Mouse (Mus musculus): ENCODE data around the gene Pdc. TPM values are rescaled to one million over a fixed set of nuclear protein-coding genes. Genes with fewer than 3 reads are reported as not detected.
"Not testable (repeated sequence)": the region's sequence is repeated elsewhere in the genome, so short reads cannot be mapped to it uniquely, and the experiment has no call there.

Pdc gene
- not detected in 2 replicates for polyA plus RNA-seq (2014; fragmentation: Nextera tagmentation; extraction: Ambion mirVana)

GRCm38 (mm10) chr1:150319205-150319604 lies at the start of gene Pdc:
Gene Pdc (plus strand): TSS chr1:150319417.
- no peaks in the 10 kb centered on the region for H3K36me3 ChIP-seq (ENCODE audit: control insufficient read depth, insufficient read depth, low read length)
- H3K4me3 ChIP-seq (ENCODE audit: low read depth, low read length): no peak within 1 kb of the TSS
- no peaks in the 10 kb centered on the region for H3K4me1 ChIP-seq (ENCODE audit: control insufficient read depth, insufficient read depth, low read length)
- WGBS: 89% methylated on average over 1 of the region's 1 CpGs
- no peak for ATAC-seq (ENCODE audit: insufficient number of reproducible peaks, insufficient read depth, low FRiP score, low read depth)
- H3K9me3 ChIP-seq (ENCODE audit: control insufficient read depth, low read depth, low read length): no peaks in the 10 kb centered on the region
- no peaks in the 10 kb centered on the region for H3K27me3 ChIP-seq (ENCODE audit: control insufficient read depth, insufficient read depth, low read length)
- H3K27ac ChIP-seq (ENCODE audit: low read length): no peak within 1 kb of the TSS
- no peak within 1 kb of the TSS for H3K4me2 ChIP-seq (replicated peaks; ENCODE audit: low read depth, low read length)
- no peak within 1 kb of the TSS for H3K9ac ChIP-seq (replicated peaks; ENCODE audit: low read depth, low read length)

GRCm38 (mm10) chr1:150294051-150294450 lies 25.2 kb upstream of the Pdc start:
- not testable (repeated sequence) for H3K27ac ChIP-seq (ENCODE audit: low read length); H3K27me3 ChIP-seq (ENCODE audit: control insufficient read depth, insufficient read depth, low read length); H3K9me3 ChIP-seq (ENCODE audit: control insufficient read depth, low read depth, low read length); H3K4me1 ChIP-seq (ENCODE audit: control insufficient read depth, insufficient read depth, low read length); H3K4me2 ChIP-seq (replicated peaks; ENCODE audit: low read depth, low read length); H3K9ac ChIP-seq (replicated peaks; ENCODE audit: low read depth, low read length); H3K36me3 ChIP-seq (ENCODE audit: control insufficient read depth, insufficient read depth, low read length); H3K4me3 ChIP-seq (ENCODE audit: low read depth, low read length); ATAC-seq (ENCODE audit: insufficient number of reproducible peaks, insufficient read depth, low FRiP score, low read depth)
- WGBS: 95% methylated on average over 3 of the region's 3 CpGs

GRCm38 (mm10) chr1:150307599-150307998 lies 11.6 kb upstream of the Pdc start:
- H3K9ac ChIP-seq (replicated peaks; ENCODE audit: low read depth, low read length): no peak overlapping the region
- 52% methylated on average over 1 of the region's 1 CpGs for WGBS
- ATAC-seq (ENCODE audit: insufficient number of reproducible peaks, insufficient read depth, low FRiP score, low read depth): peak; percentile 37; the same call in 1 of the 2 replicates

DNA sequence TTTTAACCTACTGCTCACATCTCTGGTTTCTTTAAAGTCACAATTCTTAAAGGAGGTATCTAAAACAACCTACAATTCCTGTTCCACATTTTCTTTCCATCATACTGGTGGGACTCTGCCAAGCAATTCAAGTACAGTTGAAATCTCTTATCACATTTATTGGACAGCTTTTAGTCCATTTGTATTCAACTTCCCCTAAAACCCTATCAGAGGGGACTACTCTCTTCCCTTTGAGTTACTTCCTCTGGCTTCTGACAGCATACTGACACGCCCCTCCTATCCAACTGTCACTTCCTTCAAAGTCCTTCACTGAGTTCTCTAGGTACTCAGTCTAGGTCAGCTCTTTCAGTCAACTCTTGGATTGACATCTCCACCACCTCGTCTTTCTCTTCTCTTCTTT lies 15.9 kb downstream of the Pdc start:
- Histone ChIP-seq H3K27me3 (ENCODE audit: control insufficient read depth, insufficient read depth, low read length) (no peaks in the 10 kb centered on the region), H3K4me2 (replicated peaks; ENCODE audit: low read depth, low read length) (no peak overlapping the region), H3K4me1 (ENCODE audit: control insufficient read depth, insufficient read depth, low read length) (no peaks in the 10 kb centered on the region), H3K36me3 (ENCODE audit: control insufficient read depth, insufficient read depth, low read length) (no peaks in the 10 kb centered on the region), H3K9me3 (ENCODE audit: control insufficient read depth, low read depth, low read length) (no peaks in the 10 kb centered on the region), H3K4me3 (ENCODE audit: low read depth, low read length) (no peak overlapping the region), H3K27ac (ENCODE audit: low read length) (no peak overlapping the region), H3K9ac (replicated peaks; ENCODE audit: low read depth, low read length) (no peak overlapping the region)
- ATAC-seq (ENCODE audit: insufficient number of reproducible peaks, insufficient read depth, low FRiP score, low read depth): no peak
- 78% methylated on average over 2 of the region's 2 CpGs for WGBS

More at GRCm38 (mm10) chr1:150307599-150307998, 11.6 kb upstream of the Pdc start:
- H3K36me3 ChIP-seq (ENCODE audit: control insufficient read depth, insufficient read depth, low read length): no peaks in the 10 kb centered on the region
- H3K4me1 ChIP-seq (ENCODE audit: control insufficient read depth, insufficient read depth, low read length): no peaks in the 10 kb centered on the region
- H3K4me2 ChIP-seq (replicated peaks; ENCODE audit: low read depth, low read length): no peak overlapping the region
- no peak overlapping the region for H3K27ac ChIP-seq (ENCODE audit: low read length)
- H3K4me3 ChIP-seq (ENCODE audit: low read depth, low read length): no peak overlapping the region
- H3K9me3 ChIP-seq (ENCODE audit: control insufficient read depth, low read depth, low read length): no peaks in the 10 kb centered on the region
- H3K27me3 ChIP-seq (ENCODE audit: control insufficient read depth, insufficient read depth, low read length): no peaks in the 10 kb centered on the region

GRCm38 (mm10) chr1:150360864-150361263 lies 41.6 kb downstream of the Pdc start:
- Histone ChIP-seq H3K9me3 (ENCODE audit: control insufficient read depth, low read depth, low read length) (no peaks in the 10 kb centered on the region), H3K36me3 (ENCODE audit: control insufficient read depth, insufficient read depth, low read length) (peaks cover 13% of the 10 kb centered on the region; the same call in 1 of the 2 replicates), H3K9ac (replicated peaks; ENCODE audit: low read depth, low read length) (no peak overlapping the region), H3K27ac (ENCODE audit: low read length) (no peak overlapping the region), H3K4me3 (ENCODE audit: low read depth, low read length) (no peak overlapping the region), H3K4me1 (ENCODE audit: control insufficient read depth, insufficient read depth, low read length) (no peaks in the 10 kb centered on the region), H3K4me2 (replicated peaks; ENCODE audit: low read depth, low read length) (no peak overlapping the region), H3K27me3 (ENCODE audit: control insufficient read depth, insufficient read depth, low read length) (no peaks in the 10 kb centered on the region)
- ATAC-seq (ENCODE audit: insufficient number of reproducible peaks, insufficient read depth, low FRiP score, low read depth): no peak
- 82% methylated on average over 1 of the region's 1 CpGs for WGBS

DNA sequence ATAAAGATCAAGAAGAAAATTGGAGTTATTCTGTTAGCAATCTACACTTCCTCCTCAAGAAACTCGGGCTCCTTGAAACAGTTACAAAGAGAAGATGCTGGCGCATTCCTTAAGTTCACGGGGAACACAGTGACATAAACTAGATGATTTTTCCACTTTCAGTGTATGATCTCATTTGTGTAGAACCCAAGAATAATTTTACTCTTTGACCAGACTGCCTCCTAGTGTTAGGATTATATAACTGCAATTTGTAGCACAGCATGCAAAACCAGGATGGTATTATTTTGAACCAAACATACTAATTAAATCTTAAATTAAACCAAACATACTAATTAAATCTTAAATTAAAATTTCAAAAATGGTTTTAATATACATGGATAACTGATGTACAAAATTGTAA lies 53.7 kb downstream of the Pdc start:
- H3K9ac ChIP-seq (replicated peaks; ENCODE audit: low read depth, low read length): no peak overlapping the region
- H3K27me3 ChIP-seq (ENCODE audit: control insufficient read depth, insufficient read depth, low read length): no peaks in the 10 kb centered on the region
- no peak overlapping the region for H3K27ac ChIP-seq (ENCODE audit: low read length)
- no peak overlapping the region for H3K4me3 ChIP-seq (ENCODE audit: low read depth, low read length)
- ATAC-seq (ENCODE audit: insufficient number of reproducible peaks, insufficient read depth, low FRiP score, low read depth): no peak
- H3K4me2 ChIP-seq (replicated peaks; ENCODE audit: low read depth, low read length): no peak overlapping the region
- 0 out of 2 replicates have a peak, but pooled peaks cover 3% of the 10 kb centered on the region for H3K36me3 ChIP-seq (ENCODE audit: control insufficient read depth, insufficient read depth, low read length)
- no peaks in the 10 kb centered on the region for H3K4me1 ChIP-seq (ENCODE audit: control insufficient read depth, insufficient read depth, low read length)
- WGBS: 82% methylated on average over 3 of the region's 3 CpGs
- H3K9me3 ChIP-seq (ENCODE audit: control insufficient read depth, low read depth, low read length): no peaks in the 10 kb centered on the region

DNA sequence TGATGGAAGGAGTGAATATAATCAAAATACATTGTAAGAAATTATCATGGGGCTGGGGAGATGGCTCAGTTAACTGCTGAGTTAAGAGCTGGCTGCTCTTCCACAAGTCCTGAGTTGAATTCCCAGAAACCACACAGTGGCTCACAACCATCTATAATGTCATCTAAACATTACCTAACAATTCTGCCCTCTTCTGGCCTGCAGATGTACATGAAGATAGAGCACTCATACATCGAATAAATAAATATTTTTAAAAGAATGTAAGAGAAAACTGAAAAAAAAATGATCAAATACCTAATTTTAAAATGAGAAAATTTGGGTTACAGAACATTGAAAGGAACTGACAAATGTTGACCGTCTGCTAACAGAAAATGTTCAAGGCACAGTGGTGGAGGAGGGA lies 55.0 kb downstream of the Pdc start:
- no peak overlapping the region for H3K9ac ChIP-seq (replicated peaks; ENCODE audit: low read depth, low read length)
- H3K27me3 ChIP-seq (ENCODE audit: control insufficient read depth, insufficient read depth, low read length): no peaks in the 10 kb centered on the region
- 0 out of 2 replicates have a peak, but pooled peaks cover 3% of the 10 kb centered on the region for H3K36me3 ChIP-seq (ENCODE audit: control insufficient read depth, insufficient read depth, low read length)
- 88% methylated on average over 2 of the region's 2 CpGs for WGBS
- H3K9me3 ChIP-seq (ENCODE audit: control insufficient read depth, low read depth, low read length): no peaks in the 10 kb centered on the region
- no peak overlapping the region for H3K4me3 ChIP-seq (ENCODE audit: low read depth, low read length)
- no peak overlapping the region for H3K4me2 ChIP-seq (replicated peaks; ENCODE audit: low read depth, low read length)
- H3K4me1 ChIP-seq (ENCODE audit: control insufficient read depth, insufficient read depth, low read length): no peaks in the 10 kb centered on the region
- no peak overlapping the region for H3K27ac ChIP-seq (ENCODE audit: low read length)
- no peak for ATAC-seq (ENCODE audit: insufficient number of reproducible peaks, insufficient read depth, low FRiP score, low read depth)

Other genes with a start within 250 kb of the Pdc start
- 0.27 and 0.50 TPM in 2 replicates for gene Ptgs2, start 219.4 kb upstream of the Pdc start, polyA plus RNA-seq (2014; fragmentation: Nextera tagmentation; extraction: Ambion mirVana)
- 188 and 197 TPM in 2 replicates for gene Tpr, start 73.4 kb downstream of the Pdc start, polyA plus RNA-seq (2014; fragmentation: Nextera tagmentation; extraction: Ambion mirVana)
- gene Odr4, start 73.7 kb downstream of the Pdc start, polyA plus RNA-seq (2014; fragmentation: Nextera tagmentation; extraction: Ambion mirVana): 38.0 and 39.7 TPM in 2 replicates
- gene Prg4, start 146.7 kb downstream of the Pdc start, polyA plus RNA-seq (2014; fragmentation: Nextera tagmentation; extraction: Ambion mirVana): 0.42 and 0.71 TPM in 2 replicates